Mouse (Mus musculus) monocyte, adult 2 months (primary cell): Measurements from ENCODE around the gene St7.

ENCODE experiments used
- DNase-seq, 2 experiments: peaks; one replicate each; pipeline ENCODE4 v3.0.0; 2022; ENCODE audit warnings: low spot score in 2 of 2, low read depth in 1 of 2

The St7 gene

GRCm38 (mm10) chr6:17887765-17888164 lies 195.0 kb downstream of the St7 start:
- no peak for DNase-seq

GRCm38 (mm10) chr6:17895562-17895961 lies 202.8 kb downstream of the St7 start:
- DNase-seq = no peak

- DNase-seq = no peak
Observed at GRCm38 (mm10) chr6:17898539-17898938, 205.8 kb downstream of the St7 start.

- no peak for DNase-seq
Observed at GRCm38 (mm10) chr6:17903355-17903754, 210.6 kb downstream of the St7 start.

GRCm38 (mm10) chr6:17905776-17906175 lies 213.0 kb downstream of the St7 start:
- DNase-seq = no peak

GRCm38 (mm10) chr6:17906289-17906688 lies 213.6 kb downstream of the St7 start:
- DNase-seq = no peak

GRCm38 (mm10) chr6:17912312-17912711 lies 219.6 kb downstream of the St7 start:
- no peak for DNase-seq

GRCm38 (mm10) chr6:17912825-17913224 lies 220.1 kb downstream of the St7 start:
- DNase-seq = no peak

- DNase-seq = no peak
Observed at GRCm38 (mm10) chr6:17913315-17913714, 220.6 kb downstream of the St7 start.

- no peak for DNase-seq
Observed at GRCm38 (mm10) chr6:17914300-17914699, 221.6 kb downstream of the St7 start.

GRCm38 (mm10) chr6:17917233-17917632 lies 224.5 kb downstream of the St7 start:
- no peak for DNase-seq

GRCm38 (mm10) chr6:17922180-17922579 lies 229.4 kb downstream of the St7 start:
- DNase-seq = no peak

- DNase-seq = no peak
Observed at GRCm38 (mm10) chr6:17922967-17923366, 230.2 kb downstream of the St7 start.

- DNase-seq = no peak
Observed at GRCm38 (mm10) chr6:17923370-17923769, 230.6 kb downstream of the St7 start.

- DNase-seq = no peak
Observed at GRCm38 (mm10) chr6:17923894-17924505, 231.3 kb downstream of the St7 start.

GRCm38 (mm10) chr6:17925267-17925666 lies 232.5 kb downstream of the St7 start:
- DNase-seq = no peak

GRCm38 (mm10) chr6:17927746-17928145 lies 235.0 kb downstream of the St7 start:
- DNase-seq = no peak

- no peak for DNase-seq
Observed at GRCm38 (mm10) chr6:17931187-17931586, 238.5 kb downstream of the St7 start.

- no peak for DNase-seq
Observed at GRCm38 (mm10) chr6:17931835-17932234, 239.1 kb downstream of the St7 start.

- no peak for DNase-seq
Observed at GRCm38 (mm10) chr6:17932806-17933205, 240.1 kb downstream of the St7 start.

- DNase-seq = no peak
Observed at GRCm38 (mm10) chr6:17938631-17939346, 246.1 kb downstream of the St7 start.

- no peak for DNase-seq
Observed at GRCm38 (mm10) chr6:17941916-17942315, 249.2 kb downstream of the St7 start.

- DNase-seq = no peak
Observed at GRCm38 (mm10) chr6:17942344-17942743, 249.6 kb downstream of the St7 start.
